Mouse (Mus musculus): ENCODE measurements at regions not wholly inside any gene's neighbourhood (a gene's known extent, or its start where the extent isn't known, plus 50 kb on each side); places are given as distances from the start of the nearest gene placed in this dataset.

DNA sequence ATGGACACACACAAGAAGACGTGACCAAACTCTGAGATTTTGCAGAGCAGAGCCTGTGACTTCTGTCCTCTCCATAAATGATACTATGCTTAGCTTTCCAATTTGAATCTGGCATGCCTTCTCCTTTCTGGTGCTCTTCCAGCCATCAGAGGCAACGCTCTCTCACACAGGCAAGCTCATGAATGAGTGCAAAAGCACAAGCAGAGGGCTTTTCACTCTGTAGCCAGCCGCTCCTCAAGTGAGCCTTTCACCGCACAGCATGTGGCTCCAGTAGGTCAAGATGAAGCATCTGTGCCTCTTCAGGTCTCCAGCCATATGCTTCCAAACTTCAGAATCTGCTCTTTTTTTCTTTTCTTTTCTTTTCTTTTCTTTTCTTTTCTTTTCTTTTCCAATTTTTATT lies 106.2 kb downstream of the Spry2 start:
- TF ChIP-seq POLR2A (IDR thresholded peaks at IDR 0.05; ENCODE audit: insufficient read depth, low read length) (no peak), CTCF (IDR thresholded peaks at IDR 0.05; ENCODE audit: low read depth, low read length) (no peak)
